Mouse (Mus musculus): ENCODE measurements around the gene Cldn4.
"Not testable (repeated sequence)": the region's sequence is repeated elsewhere in the genome, so short reads cannot be mapped to it uniquely, and the experiment has no call there.

Gene Cldn4

DNA sequence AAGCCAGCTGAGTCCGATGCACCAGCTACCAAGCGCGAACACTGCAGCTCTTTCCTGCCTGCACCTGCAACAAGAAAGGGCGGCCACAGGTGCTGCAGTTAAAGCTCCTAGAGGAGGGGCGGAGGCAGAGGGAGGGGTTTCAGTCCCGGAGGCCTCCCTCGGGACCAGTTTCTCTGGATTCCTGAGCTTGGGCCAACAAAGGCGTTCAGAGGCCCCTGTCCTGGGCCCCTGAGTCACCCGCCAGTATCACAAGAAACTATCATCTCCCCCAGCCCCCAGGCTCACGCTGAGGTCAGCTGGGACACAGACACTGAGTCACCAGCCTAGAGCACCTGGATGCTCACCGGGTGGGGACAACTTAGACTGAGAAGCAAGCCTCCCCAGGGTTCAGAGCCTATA, at the start of gene Cldn4:
Gene Cldn4, minus strand, starts transcription at position 78 of the 399 bp plus-strand sequence.
- no peak for DNase-seq (ENCODE audit: low spot score in 2 of 2)

DNA sequence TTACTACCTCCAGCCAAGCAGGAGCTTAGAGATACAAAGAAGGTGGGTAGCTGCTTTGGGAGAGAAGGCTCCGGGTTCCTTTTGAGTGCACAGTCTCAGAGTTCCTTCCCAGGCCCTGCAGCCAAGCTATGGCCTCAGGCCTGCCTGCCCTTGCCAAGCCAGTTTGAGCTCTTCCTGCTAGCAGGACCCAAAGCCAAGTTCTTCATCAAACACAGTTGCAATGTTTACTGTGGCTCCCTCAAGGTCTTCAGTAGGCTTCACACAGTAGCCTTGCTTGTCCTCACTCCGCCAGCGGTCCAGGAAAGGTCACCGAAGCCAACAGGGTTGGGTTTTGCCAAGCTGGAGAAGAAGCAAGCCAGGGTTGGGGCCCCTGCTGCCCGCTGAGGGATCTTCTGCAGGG, 45.8 kb upstream of the Cldn4 start:
- DNase-seq (ENCODE audit: low spot score in 2 of 2), result no peak

DNA sequence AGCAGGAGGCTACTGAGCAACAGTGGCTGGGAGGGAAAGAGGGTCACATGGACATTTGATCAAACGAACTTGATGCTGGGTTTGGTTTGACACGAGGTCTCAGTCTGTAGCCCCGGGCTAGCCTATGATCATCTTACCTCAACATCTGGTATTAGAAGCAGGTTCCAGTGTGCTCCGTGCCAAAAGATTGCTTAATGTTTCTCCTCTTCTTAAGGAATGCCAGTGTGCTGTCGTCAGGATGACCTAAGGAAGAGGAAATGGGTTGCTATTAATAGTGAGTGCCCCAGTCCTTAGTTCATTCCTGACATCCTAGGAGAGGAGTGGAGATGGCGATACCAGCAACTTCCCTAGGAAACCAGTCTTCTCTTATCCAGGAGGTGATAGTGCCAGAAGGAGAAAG, 43.0 kb upstream of the Cldn4 start:
- no peak for DNase-seq (ENCODE audit: low spot score in 2 of 2)

DNA sequence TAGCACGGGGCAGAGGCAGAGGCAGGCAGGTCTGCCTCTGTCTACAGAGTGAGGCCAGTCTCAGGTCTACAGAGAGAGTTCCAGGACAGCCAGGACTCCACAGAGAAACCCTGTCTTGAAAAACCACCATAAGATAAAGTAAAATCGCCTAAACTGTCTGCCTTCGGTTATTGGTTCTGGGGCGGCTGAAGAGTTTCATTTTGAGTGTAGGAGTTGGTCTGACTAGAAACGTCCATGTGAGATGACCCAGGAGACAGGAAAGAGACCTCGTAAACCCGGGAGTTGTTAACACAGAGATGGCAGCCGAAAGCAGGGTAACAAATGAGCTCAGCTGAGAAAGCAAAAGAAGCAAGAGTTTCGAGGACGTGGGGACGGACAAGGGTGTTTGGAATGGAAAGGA, 42.4 kb upstream of the Cldn4 start:
- no peak for DNase-seq (ENCODE audit: low spot score in 2 of 2)

DNA sequence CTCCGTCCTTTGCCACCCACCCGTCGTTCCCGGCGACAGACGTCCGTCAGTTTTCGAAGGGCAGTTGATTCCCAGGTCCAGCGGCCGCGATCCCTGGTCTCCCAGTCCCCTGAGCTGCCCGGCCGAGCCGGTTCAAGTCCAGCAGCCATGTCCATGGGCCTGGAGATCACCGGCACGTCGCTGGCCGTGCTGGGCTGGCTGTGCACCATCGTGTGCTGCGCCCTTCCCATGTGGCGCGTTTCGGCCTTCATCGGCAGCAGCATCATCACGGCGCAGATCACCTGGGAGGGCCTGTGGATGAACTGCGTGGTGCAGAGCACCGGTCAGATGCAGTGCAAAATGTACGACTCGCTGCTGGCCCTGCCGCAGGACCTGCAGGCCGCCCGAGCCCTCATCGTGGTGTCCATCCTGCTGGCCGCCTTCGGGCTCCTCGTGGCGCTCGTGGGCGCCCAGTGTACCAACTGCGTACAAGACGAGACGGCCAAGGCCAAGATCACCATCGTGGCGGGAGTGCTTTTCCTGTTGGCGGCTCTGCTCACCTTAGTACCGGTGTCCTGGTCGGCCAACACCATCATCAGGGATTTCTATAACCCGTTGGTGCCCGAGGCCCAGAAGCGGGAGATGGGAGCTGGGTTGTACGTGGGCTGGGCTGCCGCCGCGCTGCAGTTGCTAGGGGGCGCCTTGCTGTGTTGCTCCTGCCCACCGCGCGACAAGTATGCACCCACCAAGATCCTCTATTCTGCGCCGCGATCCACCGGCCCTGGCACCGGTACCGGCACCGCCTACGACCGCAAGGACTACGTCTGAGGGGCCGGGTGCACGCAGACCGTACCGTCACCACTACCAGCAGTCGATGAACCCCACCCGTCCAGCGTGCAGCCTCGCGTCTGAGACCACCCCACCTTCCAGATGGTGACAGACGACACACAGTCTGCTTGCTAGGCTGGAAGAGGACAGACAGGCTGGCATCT, 39.8 kb upstream of the Cldn4 start:
- DNase-seq (ENCODE audit: low spot score in 2 of 2), result no peak

DNA sequence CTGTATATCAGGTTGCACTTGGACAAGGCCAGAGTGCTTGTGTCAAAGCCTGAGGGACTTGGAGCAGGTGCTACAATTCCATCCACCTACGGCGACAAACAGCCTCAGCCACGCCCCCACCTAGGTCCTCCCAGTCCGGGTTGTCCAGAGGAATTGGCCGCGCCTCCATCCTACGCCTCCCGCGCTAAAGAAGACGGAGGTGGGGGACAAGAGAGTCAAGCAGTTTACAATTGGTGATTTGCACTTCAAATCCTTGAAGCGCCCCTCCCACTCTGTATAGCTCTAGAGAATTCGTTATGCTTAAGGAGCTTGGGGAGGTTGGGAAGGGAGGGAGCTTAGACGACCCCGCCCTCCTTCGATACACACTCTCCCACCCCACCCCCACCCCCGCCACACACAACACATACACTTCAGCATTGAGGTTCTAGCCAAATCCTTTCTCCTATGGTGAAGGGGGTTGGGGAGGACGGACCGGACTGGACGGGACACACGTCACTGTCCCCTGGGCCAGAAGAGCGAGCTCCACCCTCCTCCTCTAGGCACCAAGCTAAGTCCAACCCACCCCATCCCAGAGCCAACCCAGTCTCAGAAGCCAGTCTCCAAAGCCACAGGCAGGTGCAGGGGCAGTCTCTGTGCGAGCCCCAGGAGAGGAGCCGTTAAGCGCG, 39.0 kb upstream of the Cldn4 start, which contains the start of gene Cldn3:
Gene Cldn3, plus strand, starts transcription at position 582 of the 665 bp plus-strand sequence.
- no peak for DNase-seq (ENCODE audit: low spot score in 2 of 2)

DNA sequence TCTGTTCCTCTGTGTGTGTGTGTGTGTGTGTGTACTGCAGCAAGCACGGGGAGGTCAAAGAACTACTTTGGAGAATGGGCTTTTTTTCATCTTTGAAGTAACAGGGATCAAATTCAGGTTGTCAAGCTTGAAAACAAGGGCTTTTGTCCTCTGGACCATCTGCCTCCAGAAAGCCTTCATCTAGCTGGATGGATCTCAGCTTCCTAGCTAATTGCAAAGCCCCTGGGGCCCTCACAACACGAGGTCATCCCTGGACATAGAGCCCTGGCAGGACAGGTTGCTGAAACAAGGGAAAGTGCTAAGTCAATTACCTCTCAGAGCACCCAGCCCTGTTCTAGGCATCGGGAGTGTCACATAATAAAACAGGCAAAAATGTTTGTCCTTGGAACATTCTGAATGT, 37.0 kb upstream of the Cldn4 start:
- no peak for DNase-seq (ENCODE audit: low spot score in 2 of 2)

DNA sequence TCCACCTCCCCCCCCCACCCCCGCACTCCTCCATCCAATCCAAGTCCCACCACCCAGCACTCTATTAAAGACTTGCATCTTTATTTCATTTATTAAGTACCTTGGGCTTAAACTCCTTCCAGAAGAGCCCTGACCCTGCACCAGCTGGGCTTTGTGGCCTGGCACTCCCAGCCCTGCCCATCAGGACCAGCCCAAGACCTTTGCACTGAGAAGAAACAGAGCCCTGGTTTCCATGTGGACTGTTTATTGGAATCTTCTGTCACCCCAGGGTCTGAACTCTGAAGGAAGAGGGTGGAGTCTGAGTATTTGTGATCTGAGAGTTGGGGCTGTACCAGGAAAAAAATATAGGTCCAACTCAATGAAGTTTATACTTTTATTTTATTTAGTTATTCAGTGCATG, 36.4 kb upstream of the Cldn4 start:
- DNase-seq (ENCODE audit: low spot score in 2 of 2), result no peak

DNA sequence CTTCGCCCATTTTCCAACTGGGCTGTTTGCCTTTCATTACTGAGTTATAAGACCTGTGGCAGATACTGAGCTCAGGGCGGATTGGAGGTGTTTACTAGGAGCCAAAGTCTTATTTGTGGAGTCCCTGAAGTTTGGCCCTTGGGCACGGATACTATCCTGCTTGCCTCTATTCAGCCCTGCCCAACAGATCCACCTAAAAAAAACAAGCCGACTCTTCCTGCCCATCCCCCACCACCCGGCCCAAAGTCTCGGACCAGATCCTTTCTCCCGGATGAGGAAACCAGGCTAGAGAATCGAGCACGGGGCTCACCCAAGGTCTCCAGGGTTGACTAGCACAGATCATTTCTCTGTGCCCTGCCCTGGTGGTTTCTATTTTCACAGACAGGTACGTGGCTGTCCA, 34.4 kb upstream of the Cldn4 start:
- no peak for DNase-seq (ENCODE audit: low spot score in 2 of 2)

DNA sequence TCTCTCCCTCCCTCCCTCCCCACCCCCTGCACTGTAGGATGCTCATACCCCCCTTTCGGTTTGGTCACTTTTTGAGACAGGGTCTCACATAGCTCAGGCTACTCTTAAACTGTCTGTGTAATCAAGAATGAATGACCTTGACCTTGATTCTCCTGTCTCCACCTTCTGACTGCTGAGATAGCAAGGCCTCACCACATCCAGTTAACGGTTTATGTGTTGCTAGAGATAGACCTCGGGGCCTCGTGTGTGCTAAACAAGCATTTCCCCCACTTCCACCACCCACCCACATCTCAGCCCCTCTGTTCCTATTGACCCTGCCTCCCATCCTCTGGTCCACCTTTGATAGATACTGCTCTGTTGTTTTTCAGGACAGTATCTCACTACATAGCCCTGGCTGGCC, 31.1 kb upstream of the Cldn4 start:
- DNase-seq (ENCODE audit: low spot score in 2 of 2), result no peak

DNA sequence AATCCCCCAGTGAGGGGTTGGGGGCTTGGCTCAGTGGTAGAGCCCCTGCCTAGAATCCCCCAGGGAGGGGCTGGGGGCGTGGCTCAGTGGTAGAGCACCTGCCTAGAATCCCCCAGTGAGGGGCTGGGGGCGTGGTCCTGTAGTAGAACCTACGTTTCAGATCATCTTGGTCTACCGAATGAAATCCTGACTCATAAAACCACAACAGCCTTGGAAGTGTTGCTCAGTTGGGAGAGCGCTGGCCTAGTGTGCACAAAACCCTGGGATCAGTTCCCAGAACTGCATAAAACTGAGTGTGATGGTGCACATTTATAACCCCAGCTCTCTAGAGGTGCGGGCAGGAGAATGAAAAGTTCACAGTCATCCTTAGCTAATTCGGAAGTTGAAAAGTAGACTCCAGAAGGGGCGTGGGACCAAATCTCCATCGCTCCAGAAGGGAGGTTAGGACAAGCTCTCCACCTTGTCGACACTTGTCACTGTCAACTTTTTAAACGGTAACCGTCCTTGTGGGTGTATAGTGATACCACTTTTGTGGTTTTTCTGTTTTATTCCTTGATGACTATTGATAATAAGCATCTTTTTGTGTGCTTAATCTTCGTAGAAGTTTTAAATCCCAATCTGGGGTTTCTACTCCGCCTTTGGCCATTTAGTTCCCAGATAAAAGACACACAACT, 30.0 kb upstream of the Cldn4 start:
- DNase-seq (ENCODE audit: low spot score in 2 of 2), result no peak

DNA sequence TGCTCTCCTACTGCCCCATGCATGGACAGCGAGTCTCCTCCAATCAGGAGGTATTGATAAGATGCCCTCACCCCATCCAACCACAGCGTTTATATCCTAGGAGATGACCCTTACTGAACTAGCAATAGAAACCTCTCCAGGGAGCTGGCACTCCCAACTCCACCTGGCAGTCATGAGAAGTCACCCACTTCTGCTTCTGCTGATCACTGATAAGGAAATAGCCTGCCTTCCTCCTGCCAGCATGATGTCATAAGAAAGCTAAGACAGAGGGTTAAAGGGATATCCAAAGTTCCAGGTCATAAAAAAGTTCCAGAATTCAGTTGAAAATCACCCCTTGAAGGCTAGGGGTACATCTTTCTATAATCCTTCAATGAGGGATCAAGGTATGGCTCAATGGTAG, 29.4 kb upstream of the Cldn4 start:
- DNase-seq (ENCODE audit: low spot score in 2 of 2), result no peak

DNA sequence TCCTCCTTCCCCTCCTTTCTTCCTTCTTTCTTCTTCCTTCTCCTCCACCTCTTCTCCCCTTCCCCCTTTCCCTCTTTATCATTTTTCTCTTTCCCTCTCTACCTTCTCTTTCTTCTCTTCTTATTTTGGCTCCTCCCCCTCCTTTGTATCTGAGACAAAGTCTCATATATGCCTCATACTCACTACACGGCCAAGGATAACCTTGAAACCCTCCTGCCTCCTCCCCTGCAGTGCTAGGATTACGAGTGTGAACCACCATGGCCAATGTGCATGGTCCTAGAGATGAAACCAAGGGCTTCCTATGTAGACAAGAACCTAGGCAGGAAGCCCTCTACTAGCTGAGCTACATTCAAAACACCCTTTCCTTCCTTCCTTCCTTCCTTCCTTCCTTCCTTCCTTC, 28.2 kb upstream of the Cldn4 start:
- DNase-seq (ENCODE audit: low spot score in 2 of 2), result no peak

DNA sequence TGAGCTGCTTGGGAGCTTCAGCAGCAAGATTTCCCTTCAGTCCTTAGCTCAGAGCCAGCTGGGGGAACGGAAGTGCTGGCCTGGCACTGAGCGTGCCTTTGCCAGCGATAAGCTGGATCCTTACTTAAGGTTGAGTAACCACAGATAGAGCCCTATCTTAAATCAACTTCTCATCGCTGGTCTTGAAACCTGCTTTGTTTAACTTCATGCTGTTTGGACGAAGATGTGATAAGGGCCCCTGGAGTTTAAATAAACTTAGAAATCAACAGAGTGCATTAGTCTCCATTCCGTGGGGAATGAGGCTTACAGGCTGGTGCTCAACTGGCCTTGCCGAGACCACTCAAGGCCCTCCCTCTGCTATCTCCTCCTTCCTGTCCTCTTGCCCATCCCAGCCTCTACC, 27.6 kb upstream of the Cldn4 start:
- no peak for DNase-seq (ENCODE audit: low spot score in 2 of 2)

DNA sequence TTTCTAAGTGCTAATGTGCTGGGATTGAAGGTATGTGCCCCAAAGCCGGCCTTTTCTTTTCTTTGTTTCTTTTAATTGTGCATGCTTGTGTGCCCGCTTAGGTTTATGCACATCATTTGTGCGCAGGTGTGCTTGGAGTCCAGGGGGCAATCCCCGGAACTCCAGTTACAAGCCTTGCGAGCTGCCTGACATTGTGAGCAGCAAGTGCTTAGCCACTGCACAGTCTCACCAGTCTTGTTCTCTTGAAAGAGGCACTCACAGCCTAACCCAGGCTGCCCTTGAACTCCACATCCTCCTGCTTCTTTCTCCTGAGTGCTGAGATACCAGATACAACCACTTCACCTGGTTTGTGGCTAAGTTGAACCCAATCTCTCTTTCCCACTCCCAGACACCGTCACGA, 26.8 kb upstream of the Cldn4 start:
- DNase-seq (ENCODE audit: low spot score in 2 of 2), result no peak

DNA sequence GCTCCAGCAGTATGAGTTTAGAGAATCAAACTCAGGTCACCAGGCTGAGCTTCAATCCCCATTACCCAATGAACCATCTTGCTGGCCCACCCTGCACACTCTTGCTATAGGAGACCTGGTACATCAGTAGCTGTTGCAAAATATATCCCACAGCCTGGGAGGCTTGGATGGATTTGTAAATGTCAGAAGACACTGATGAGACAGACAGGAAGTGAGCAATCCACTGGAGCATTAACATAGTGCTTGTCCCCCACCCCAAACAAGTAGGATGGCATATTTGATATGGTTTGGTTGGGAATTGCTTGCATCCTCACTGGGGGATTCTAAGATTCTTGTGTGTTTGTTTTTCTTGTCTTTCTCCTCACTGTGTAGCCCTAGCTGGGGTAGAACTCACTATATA, 26.3 kb upstream of the Cldn4 start:
- DNase-seq (ENCODE audit: low spot score in 2 of 2), result no peak

DNA sequence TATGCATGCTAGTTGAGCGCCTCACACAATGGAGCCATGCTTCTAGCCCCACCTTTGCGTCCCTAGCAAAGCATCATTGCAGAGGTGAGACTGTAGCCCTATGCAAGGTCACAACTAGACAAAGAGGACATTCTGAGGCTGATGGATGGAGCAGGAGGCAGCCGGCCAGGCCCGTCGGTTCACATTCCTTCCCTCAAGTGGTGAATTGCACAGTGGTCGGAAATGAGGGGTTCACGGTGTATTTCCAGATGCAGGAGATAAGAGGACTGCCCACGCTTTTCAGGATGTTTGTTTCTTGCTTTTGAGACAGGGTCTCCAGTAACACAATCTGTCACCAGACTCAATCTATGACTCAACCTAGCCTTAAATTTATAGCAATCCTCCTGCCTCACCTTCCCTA, 23.9 kb upstream of the Cldn4 start:
- DNase-seq (ENCODE audit: low spot score in 2 of 2), result no peak

DNA sequence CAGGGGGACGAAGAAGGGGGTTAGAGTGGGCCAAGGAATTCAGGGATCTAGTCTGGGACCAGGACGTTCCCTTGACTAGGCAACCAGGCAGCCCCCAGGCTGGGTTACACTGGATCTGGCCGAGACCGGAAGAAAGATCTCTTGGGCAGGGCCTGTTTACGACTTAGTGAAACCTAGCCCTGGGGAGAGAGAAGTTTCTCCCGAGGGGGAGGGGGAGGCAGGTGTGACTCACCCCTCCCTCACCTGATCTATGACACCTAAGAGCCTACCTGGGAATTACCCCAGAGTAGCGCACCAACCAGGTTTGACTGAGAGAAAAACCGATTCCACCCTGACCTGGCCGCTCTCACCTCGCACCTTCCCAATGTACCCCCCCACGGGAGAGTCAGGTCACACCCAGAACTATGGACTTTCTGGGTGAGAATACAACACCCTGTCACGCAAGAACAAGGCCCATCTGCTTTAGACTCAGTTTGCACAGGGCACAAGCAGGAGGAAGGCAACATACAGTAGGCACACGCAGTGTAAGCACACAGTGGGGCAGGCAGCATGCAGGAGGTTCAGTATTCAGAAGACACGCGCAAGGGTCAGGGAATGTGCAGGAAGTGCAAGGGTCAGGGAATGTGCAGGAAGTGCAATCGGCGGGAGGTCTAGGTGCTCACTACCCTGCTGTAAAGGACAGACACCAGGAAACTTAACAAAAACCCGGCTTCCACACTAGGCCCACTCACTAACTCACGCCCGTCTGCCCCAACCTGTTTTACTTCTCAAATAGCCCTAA, 20.6 kb upstream of the Cldn4 start:
- DNase-seq (ENCODE audit: low spot score in 2 of 2), result no peak

DNA sequence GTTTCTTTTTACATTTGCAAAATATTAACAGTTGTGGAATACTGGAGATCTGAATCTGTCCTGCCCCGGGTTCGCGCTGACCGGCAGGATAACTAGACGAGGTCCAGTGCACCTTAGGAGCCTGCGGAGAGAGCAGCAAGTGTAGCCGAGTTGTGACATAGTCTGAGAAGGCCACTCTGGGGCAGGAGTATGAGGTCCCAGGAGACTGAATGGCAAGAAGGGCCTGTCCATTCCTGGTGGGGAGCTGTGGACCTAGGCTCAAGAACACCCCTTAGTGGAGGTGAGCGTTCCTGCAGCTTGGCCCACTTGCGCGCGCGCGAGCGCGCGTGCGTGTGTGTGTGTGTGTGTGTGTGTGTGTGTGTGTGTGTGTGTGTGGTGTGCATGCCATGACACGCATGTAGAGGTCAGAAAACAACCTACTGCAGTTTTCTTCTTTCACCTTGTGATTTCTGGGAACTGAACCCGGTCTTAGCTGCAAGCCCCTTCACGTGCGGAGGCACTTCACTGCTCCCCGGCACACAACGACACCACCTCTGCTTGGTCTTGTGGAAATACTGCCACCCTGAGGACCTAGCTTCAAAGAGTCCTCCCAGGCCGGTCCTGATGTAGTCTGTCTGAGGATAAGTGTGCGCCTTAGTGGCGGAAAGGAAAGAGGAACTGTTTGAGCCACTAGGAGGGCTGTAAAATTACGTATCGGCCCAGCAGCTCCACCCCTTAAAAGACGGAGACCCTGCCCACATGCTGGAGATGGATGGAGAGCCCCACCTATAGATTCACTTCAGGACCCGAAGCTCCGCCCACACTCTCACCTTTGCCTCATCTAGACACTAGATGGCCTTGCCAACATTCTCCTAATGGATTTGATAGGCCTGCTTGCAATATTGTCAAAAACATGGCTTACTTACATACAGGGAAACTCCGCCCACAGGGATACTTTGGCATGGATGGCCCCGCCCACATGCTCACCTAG, 19.4 kb upstream of the Cldn4 start:
- DNase-seq (ENCODE audit: low spot score in 2 of 2), result no peak

DNA sequence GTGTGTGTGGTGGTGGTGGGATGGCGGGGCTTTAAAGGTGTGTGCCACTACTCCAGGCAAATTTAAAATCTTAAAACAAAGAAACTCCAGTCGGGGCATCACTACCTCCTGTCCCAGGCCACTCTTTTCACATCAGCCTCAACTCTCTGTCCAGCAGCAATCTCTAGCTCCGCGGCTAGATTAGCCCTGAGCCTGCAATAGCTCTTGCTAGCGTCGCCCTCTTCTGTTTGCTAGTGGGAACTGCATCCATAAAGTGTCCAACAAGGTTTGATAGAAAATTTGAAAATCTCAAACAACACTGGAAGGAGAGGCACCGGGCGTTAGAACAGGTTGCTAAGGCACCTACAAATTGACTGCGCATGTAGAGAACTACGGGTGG, 18.7 kb upstream of the Cldn4 start:
- peak; percentile 79 for DNase-seq (ENCODE audit: low spot score in 2 of 2)

DNA sequence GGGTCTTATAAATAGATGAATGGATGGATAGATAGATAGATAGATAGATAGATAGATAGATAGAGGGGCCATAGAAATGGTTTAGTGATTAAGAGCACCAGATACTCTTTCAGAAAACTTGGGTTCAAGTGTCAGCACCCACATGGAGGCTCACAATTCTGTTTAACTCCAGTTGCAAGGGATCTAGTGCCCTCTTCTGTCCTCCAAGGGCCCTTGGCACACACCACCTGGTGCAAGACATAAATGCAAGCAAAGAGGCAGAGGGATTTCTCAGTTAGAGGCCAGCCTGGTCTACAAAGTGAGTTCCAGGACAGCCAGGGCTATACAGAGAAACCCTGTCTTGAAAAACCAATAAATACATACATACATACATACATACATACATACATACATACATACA, 17.9 kb upstream of the Cldn4 start:
- DNase-seq (ENCODE audit: low spot score in 2 of 2), result not testable (repeated sequence)

All from right cerebral cortex, adult 2 months (tissue).